Mouse (Mus musculus) monocyte, adult 2 months (primary cell): ENCODE data around the gene Abhd6.

Experiments
- DNase-seq, 2 experiments: peaks; one replicate each; pipeline ENCODE4 v3.0.0; 2022; ENCODE audit warnings: low spot score in 2 of 2, low read depth in 1 of 2

Abhd6 gene

GRCm38 (mm10) chr14:8002432-8003092, at the start of gene Abhd6:
TSS of gene Abhd6 (plus strand) at chr14:8002902.
- DNase-seq: no peak

DNA sequence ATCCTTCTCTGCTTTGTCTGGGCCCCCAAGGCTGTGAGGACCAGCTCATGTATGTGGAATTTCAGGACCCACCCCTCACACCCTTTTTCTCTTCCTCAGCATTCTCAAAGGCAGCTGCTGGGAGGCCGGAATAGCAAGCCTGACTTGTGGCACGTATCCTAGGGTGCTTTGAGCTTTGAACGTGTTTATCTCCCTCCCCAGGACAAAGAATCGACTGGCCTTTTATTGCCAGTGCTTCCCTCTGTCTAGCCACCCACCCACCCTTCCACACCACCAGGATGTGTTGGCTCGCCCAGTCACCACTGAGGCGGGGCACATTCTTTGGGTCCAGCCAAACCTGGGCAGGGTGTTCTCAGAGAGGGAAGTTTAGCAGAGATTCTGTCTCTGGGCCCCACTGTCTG, 48.6 kb upstream of the Abhd6 start:
- no peak for DNase-seq

DNA sequence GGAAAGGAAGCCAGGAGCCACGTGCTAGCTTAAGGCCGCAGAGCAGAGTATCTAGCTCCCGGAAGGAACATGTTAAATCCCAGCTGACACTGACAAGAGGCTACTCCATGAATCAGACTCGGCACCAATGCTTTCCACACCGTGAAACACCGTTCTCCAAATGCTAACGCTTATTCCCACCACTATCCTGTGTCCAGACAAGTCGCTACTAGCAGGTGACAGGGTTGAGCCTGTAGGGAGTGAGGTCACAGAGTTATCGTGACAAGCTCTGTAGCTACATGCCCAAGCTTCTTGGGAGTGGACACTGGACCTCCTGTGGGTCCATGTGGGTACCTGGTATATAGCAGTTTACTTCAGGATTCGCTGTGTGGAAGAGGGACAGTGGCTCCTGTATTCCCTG, 46.3 kb upstream of the Abhd6 start:
- DNase-seq: no peak

GRCm38 (mm10) chr14:7957049-7957448, 45.7 kb upstream of the Abhd6 start, which contains the start of gene Gm45521:
TSS of gene Gm45521 (plus strand) at chr14:7957288.
- no peak for DNase-seq

DNA sequence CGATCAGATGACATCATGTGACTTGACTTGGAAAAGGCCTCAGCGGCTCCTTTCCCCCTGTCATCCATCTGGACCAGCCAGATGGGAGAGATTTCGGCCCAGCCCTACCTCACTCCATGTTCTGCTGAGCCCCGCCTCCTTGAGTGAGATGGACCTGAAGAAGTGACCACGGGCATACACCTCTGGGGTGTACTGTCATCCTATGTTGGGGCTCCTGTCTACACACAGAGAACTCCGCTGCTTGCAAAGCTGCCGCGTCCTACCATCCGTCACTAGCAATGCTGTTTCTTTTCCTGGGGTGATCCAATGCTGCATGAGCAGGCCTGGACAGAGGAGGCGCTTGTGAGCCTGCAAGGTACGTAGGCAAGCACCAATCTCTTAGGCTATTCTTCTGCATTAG, 42.1 kb upstream of the Abhd6 start:
- no peak for DNase-seq

- DNase-seq: no peak
These were observed 41.0 kb upstream of the Abhd6 start for GRCm38 (mm10) chr14:7961714-7962113.

- DNase-seq: no peak
These were observed 40.1 kb upstream of the Abhd6 start for GRCm38 (mm10) chr14:7962626-7963025.

GRCm38 (mm10) chr14:7963160-7963559, 39.5 kb upstream of the Abhd6 start:
- no peak for DNase-seq

- peak in 1 of 2 experiments; percentile 24 for DNase-seq
These were observed 38.3 kb upstream of the Abhd6 start for GRCm38 (mm10) chr14:7964219-7964889.

- no peak for DNase-seq
These were observed 30.7 kb upstream of the Abhd6 start for GRCm38 (mm10) chr14:7971889-7972493.

GRCm38 (mm10) chr14:7974643-7975042, 28.1 kb upstream of the Abhd6 start:
- DNase-seq: no peak

DNA sequence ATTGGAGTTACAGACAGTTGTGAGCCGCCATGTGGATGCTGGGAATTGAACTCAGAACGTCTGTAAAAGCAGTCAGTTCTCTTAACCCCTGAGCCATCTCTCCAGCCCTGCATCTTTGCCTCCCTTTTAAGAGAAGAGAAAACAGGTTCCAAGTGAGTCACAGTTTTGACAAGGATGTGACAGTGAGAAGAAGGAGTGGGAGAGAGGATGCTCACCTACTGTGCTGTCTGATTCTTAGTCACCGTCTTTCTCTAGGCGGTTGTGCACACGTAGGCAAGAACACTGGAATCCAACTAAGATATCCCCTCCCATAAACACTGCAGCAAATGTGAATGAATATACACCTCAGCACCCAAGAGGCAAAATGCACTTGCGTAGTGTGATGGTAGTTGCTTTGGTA, 27.5 kb upstream of the Abhd6 start:
- no peak for DNase-seq

DNA sequence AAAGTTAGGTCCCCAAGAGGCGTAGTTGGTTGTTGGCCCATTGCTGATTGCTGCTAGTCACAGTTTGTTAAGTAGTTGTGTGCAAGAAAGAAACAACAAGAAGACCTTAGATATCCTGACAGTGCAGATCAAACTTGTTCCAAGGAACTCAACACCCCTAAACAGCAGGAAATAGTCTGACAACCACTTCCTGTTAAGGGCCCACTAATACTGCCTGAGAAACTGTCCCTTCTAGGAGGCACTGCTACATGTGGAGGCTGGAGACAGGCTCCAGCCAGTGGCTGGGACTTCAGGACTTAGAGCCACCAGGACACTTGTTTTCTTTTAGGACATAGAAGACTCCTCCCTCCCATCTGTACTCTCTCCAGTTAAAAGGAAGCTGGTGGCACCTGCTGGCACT, 25.2 kb upstream of the Abhd6 start:
- DNase-seq: no peak

- DNase-seq: no peak
These were observed 24.5 kb upstream of the Abhd6 start for GRCm38 (mm10) chr14:7978183-7978582.

- no peak for DNase-seq
These were observed 21.5 kb upstream of the Abhd6 start for GRCm38 (mm10) chr14:7981226-7981625.

GRCm38 (mm10) chr14:7986913-7987312, 15.8 kb upstream of the Abhd6 start:
- DNase-seq: peak in 1 of 2 experiments; percentile 21

DNA sequence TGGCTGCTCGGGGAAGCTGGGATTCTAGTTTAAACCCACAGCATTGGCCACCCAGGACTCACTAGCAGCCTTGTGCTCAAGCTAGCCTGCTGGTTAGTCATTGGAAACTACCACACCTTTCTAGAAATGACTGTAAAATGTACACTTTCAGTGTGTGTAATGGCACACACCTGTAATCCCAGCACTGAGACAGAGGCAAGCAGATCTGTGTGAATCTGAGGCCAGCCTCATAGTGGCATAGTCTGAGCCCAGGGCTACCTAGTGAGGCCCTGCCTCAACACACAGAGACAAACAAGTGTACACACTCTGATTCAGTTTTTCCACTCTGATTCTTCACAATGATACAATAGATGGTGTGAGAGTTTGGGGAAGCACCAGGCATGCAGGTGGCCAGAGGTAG, 13.3 kb upstream of the Abhd6 start:
- DNase-seq: no peak

DNA sequence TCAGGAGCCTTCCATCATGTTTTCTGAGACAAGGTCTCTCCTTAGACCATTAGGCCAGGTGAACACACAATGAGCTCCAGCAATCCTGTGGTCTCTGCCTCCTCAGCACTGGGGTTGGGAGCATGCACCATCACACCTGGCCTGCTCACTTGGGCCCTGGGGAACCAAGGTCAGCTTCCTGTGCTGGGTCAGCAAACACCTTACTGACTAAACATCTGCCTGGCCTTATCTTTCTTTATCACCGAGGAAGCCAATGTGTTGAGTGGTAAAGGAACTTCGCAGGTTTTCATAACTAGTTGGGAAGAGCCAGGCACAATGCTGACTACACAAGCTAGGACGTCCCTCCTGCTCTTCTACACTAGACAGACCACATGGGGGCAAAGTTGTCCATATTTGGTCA, 12.7 kb upstream of the Abhd6 start:
- DNase-seq: no peak

GRCm38 (mm10) chr14:7991108-7991776, 11.5 kb upstream of the Abhd6 start:
- DNase-seq: no peak

GRCm38 (mm10) chr14:7992158-7992557, 10.5 kb upstream of the Abhd6 start:
- DNase-seq: no peak

GRCm38 (mm10) chr14:7994271-7994767, 8.4 kb upstream of the Abhd6 start, which contains the start of gene Dnase1l3:
TSS of gene Dnase1l3 (minus strand) at chr14:7994573.
- no peak for DNase-seq
